Mouse (Mus musculus): ENCODE data around the gene Tubb2a. TPM values are rescaled to one million over a fixed set of nuclear protein-coding genes. Genes with fewer than 3 reads are reported as not detected.

Gene Tubb2a
- polyA plus RNA-seq, 2 experiments = 44.5 to 70.6 TPM

GRCm38 (mm10) chr13:34116508-34116907 is 38.7 kb upstream of the Tubb2a start:
- Histone ChIP-seq H3K9ac (replicated peaks) (no peak overlapping the region; the same call in 1 of the 2 replicates), H3K9me3 (ENCODE audit: control insufficient read depth, low read length) (no peaks in the 10 kb centered on the region), H3K4me1 (replicated peaks; ENCODE audit: control insufficient read depth in 2 of 2, insufficient read depth in 2 of 2, low read length in 1 of 2) (peaks cover 3 to 28% of the 10 kb centered on the region in 2 experiments), H3K36me3 (replicated peaks; ENCODE audit: control insufficient read depth, insufficient read depth, low read depth) (no peaks in the 10 kb centered on the region), H3K4me2 (ENCODE audit: low read depth) (no peak overlapping the region), H3K4me3 (ENCODE audit: insufficient read depth in 1 of 2, low read depth in 2 of 2, low read length in 2 of 2) (no peak overlapping the region), H3K27me3 (ENCODE audit: control insufficient read depth, insufficient read depth, low read length) (no peaks in the 10 kb centered on the region), H3K27ac (no peak overlapping the region)
- DNase-seq (ENCODE audit: low read depth in 3 of 3, low spot score in 3 of 3) = no peak
- TF ChIP-seq EP300 (IDR thresholded peaks at IDR 0.05; ENCODE audit: low read depth) (no peak), CTCF (IDR thresholded peaks at IDR 0.05; ENCODE audit: low read depth) (no peak)
- 26% methylated on average over 6 of the region's 6 CpGs for WGBS (ENCODE audit: insufficient replicate concordance)
- no peak for ATAC-seq (ENCODE audit: insufficient read depth)

GRCm38 (mm10) chr13:34114654-34115053 is 36.8 kb upstream of the Tubb2a start:
- peaks cover 3 to 24% of the 10 kb centered on the region in 2 experiments for H3K4me1 ChIP-seq (replicated peaks; ENCODE audit: control insufficient read depth in 2 of 2, insufficient read depth in 2 of 2, low read length in 1 of 2)
- H3K36me3 ChIP-seq (replicated peaks; ENCODE audit: control insufficient read depth, insufficient read depth, low read depth) = no peaks in the 10 kb centered on the region
- H3K27ac ChIP-seq = no peak overlapping the region
- no peak overlapping the region for H3K9ac ChIP-seq (replicated peaks)
- H3K9me3 ChIP-seq (ENCODE audit: control insufficient read depth, low read length) = no peaks in the 10 kb centered on the region
- DNase-seq (ENCODE audit: low read depth in 3 of 3, low spot score in 3 of 3) = no peak
- H3K4me3 ChIP-seq (ENCODE audit: insufficient read depth in 1 of 2, low read depth in 2 of 2, low read length in 2 of 2) = no peak overlapping the region
- WGBS (ENCODE audit: insufficient replicate concordance) = 43% methylated on average over 4 of the region's 4 CpGs
- H3K4me2 ChIP-seq (ENCODE audit: low read depth) = no peak overlapping the region
- no peaks in the 10 kb centered on the region for H3K27me3 ChIP-seq (ENCODE audit: control insufficient read depth, insufficient read depth, low read length)
- ATAC-seq (ENCODE audit: insufficient read depth) = no peak
- no peak for TF ChIP-seq CTCF (IDR thresholded peaks at IDR 0.05; ENCODE audit: low read depth)
- TF ChIP-seq EP300 (IDR thresholded peaks at IDR 0.05; ENCODE audit: low read depth) = no peak

GRCm38 (mm10) chr13:34113086-34113485 is 35.3 kb upstream of the Tubb2a start:
- Histone ChIP-seq H3K36me3 (replicated peaks; ENCODE audit: control insufficient read depth, insufficient read depth, low read depth) (no peaks in the 10 kb centered on the region), H3K4me2 (ENCODE audit: low read depth) (no peak overlapping the region), H3K27me3 (ENCODE audit: control insufficient read depth, insufficient read depth, low read length) (no peaks in the 10 kb centered on the region), H3K27ac (no peak overlapping the region), H3K4me3 (ENCODE audit: insufficient read depth in 1 of 2, low read depth in 2 of 2, low read length in 2 of 2) (no peak overlapping the region), H3K4me1 (replicated peaks; ENCODE audit: control insufficient read depth in 2 of 2, insufficient read depth in 2 of 2, low read length in 1 of 2) (peaks cover 3 to 14% of the 10 kb centered on the region in 2 experiments), H3K9ac (replicated peaks) (no peak overlapping the region), H3K9me3 (ENCODE audit: control insufficient read depth, low read length) (no peaks in the 10 kb centered on the region)
- ATAC-seq (ENCODE audit: insufficient read depth) (no peak), DNase-seq (ENCODE audit: low read depth in 3 of 3, low spot score in 3 of 3) (no peak)
- 78% methylated on average over 3 of the region's 3 CpGs for WGBS (ENCODE audit: insufficient replicate concordance)
- TF ChIP-seq EP300 (IDR thresholded peaks at IDR 0.05; ENCODE audit: low read depth) (no peak), CTCF (IDR thresholded peaks at IDR 0.05; ENCODE audit: low read depth) (no peak)

GRCm38 (mm10) chr13:34112369-34113081 is 34.7 kb upstream of the Tubb2a start:
- no peak for TF ChIP-seq EP300 (IDR thresholded peaks at IDR 0.05; ENCODE audit: low read depth)
- TF ChIP-seq CTCF (IDR thresholded peaks at IDR 0.05; ENCODE audit: low read depth) = no peak
- no peak for ATAC-seq (ENCODE audit: insufficient read depth)
- Histone ChIP-seq H3K27me3 (ENCODE audit: control insufficient read depth, insufficient read depth, low read length) (no peaks in the 10 kb centered on the region), H3K4me2 (ENCODE audit: low read depth) (no peak overlapping the region), H3K9ac (replicated peaks) (no peak overlapping the region), H3K4me3 (ENCODE audit: insufficient read depth in 1 of 2, low read depth in 2 of 2, low read length in 2 of 2) (no peak overlapping the region), H3K27ac (no peak overlapping the region), H3K4me1 (replicated peaks; ENCODE audit: control insufficient read depth in 2 of 2, insufficient read depth in 2 of 2, low read length in 1 of 2) (peaks cover 3 to 14% of the 10 kb centered on the region in 2 experiments), H3K36me3 (replicated peaks; ENCODE audit: control insufficient read depth, insufficient read depth, low read depth) (no peaks in the 10 kb centered on the region), H3K9me3 (ENCODE audit: control insufficient read depth, low read length) (no peaks in the 10 kb centered on the region)
- WGBS (ENCODE audit: insufficient replicate concordance) = 66% methylated on average over 5 of the region's 5 CpGs
- DNase-seq (ENCODE audit: low read depth in 3 of 3, low spot score in 3 of 3) = no peak

GRCm38 (mm10) chr13:34111878-34112277 is 34.1 kb upstream of the Tubb2a start:
- Histone ChIP-seq H3K4me2 (ENCODE audit: low read depth) (no peak overlapping the region), H3K27ac (no peak overlapping the region), H3K36me3 (replicated peaks; ENCODE audit: control insufficient read depth, insufficient read depth, low read depth) (no peaks in the 10 kb centered on the region), H3K4me3 (ENCODE audit: insufficient read depth in 1 of 2, low read depth in 2 of 2, low read length in 2 of 2) (no peak overlapping the region), H3K4me1 (replicated peaks; ENCODE audit: control insufficient read depth in 2 of 2, insufficient read depth in 2 of 2, low read length in 1 of 2) (peaks cover 3 to 15% of the 10 kb centered on the region in 2 experiments), H3K9ac (replicated peaks) (no peak overlapping the region), H3K9me3 (ENCODE audit: control insufficient read depth, low read length) (no peaks in the 10 kb centered on the region), H3K27me3 (ENCODE audit: control insufficient read depth, insufficient read depth, low read length) (no peaks in the 10 kb centered on the region)
- no peak for DNase-seq (ENCODE audit: low read depth in 3 of 3, low spot score in 3 of 3)
- TF ChIP-seq EP300 (IDR thresholded peaks at IDR 0.05; ENCODE audit: low read depth) (no peak), CTCF (IDR thresholded peaks at IDR 0.05; ENCODE audit: low read depth) (no peak)
- no peak for ATAC-seq (ENCODE audit: insufficient read depth)
- 66% methylated on average over 3 of the region's 3 CpGs for WGBS (ENCODE audit: insufficient replicate concordance)

All from liver, embryonic 14.5 days (tissue).